Mouse (Mus musculus) hindbrain, embryonic 15.5 days (tissue): ENCODE measurements around the gene Rcor3. TPM values are rescaled to one million over a fixed set of nuclear protein-coding genes. Genes with fewer than 3 reads are reported as not detected.

ENCODE experiments used
- ATAC-seq: fragments of 200-750 bp; cut with Nextera tagmentation; 2 replicates; pipeline ENCODE4 v1.8.0; 2017; ENCODE audit warnings: low read depth, moderate number of reproducible peaks, moderate TSS enrichment; ENCODE audit not compliant: low FRiP score
- H3K27ac ChIP-seq: fragments of 300-500 bp; sonication (generic); replicated peaks from 2 replicates; pipeline ENCODE4 v1.5.1; 2015; ENCODE audit warnings: mild to moderate bottlenecking, inconsistent platforms
- H3K27me3 ChIP-seq: fragments of 300-500 bp; sonication (generic); 2 replicates; pipeline ENCODE4 v1.6.1; 2015; ENCODE audit warnings: control low read depth, inconsistent platforms
- H3K36me3 ChIP-seq: fragments of 300-500 bp; sonication (generic); 2 replicates; pipeline ENCODE4 v1.6.1; 2015; ENCODE audit warnings: control low read depth, inconsistent platforms
- H3K4me1 ChIP-seq: fragments of 300-500 bp; sonication (generic); replicated peaks from 2 replicates; pipeline ENCODE4 v1.6.1; 2015; ENCODE audit warnings: control low read depth, inconsistent platforms
- H3K4me2 ChIP-seq: fragments of 300-500 bp; sonication (generic); 2 replicates; pipeline ENCODE4 v1.6.1; 2015; ENCODE audit warnings: moderate library complexity, mild to moderate bottlenecking, inconsistent platforms
- H3K4me3 ChIP-seq: fragments of 300-500 bp; sonication (generic); 2 replicates; pipeline ENCODE4 v1.5.1; 2015; ENCODE audit warnings: mild to moderate bottlenecking, inconsistent platforms
- H3K9ac ChIP-seq: fragments of 300-500 bp; sonication (generic); 2 replicates; pipeline ENCODE4 v1.6.1; 2015; ENCODE audit warnings: inconsistent platforms
- H3K9me3 ChIP-seq: fragments of 300-500 bp; sonication (generic); 2 replicates; pipeline ENCODE4 v1.6.1; 2016; ENCODE audit warnings: control low read depth, inconsistent platforms
- WGBS: fragments of 180-500 bp; shearing (Covaris S2); methylation state at CpG from one replicate; pipeline ENCODE4 v1.1.7; 2015; 5-methylcytosine and 5-hydroxymethylcytosine counted together
- polyA plus RNA-seq: library from polyadenylated mRNA; unstranded; fragments of >200 nt; fragmentation: Nextera tagmentation; extraction: Ambion mirVana; gene quantifications from 2 replicates; pipeline ENCODE4 v1.2.1, GENCODE M21; 2015

Gene Rcor3
- polyA plus RNA-seq = 32.9 and 41.8 TPM in 2 replicates

DNA sequence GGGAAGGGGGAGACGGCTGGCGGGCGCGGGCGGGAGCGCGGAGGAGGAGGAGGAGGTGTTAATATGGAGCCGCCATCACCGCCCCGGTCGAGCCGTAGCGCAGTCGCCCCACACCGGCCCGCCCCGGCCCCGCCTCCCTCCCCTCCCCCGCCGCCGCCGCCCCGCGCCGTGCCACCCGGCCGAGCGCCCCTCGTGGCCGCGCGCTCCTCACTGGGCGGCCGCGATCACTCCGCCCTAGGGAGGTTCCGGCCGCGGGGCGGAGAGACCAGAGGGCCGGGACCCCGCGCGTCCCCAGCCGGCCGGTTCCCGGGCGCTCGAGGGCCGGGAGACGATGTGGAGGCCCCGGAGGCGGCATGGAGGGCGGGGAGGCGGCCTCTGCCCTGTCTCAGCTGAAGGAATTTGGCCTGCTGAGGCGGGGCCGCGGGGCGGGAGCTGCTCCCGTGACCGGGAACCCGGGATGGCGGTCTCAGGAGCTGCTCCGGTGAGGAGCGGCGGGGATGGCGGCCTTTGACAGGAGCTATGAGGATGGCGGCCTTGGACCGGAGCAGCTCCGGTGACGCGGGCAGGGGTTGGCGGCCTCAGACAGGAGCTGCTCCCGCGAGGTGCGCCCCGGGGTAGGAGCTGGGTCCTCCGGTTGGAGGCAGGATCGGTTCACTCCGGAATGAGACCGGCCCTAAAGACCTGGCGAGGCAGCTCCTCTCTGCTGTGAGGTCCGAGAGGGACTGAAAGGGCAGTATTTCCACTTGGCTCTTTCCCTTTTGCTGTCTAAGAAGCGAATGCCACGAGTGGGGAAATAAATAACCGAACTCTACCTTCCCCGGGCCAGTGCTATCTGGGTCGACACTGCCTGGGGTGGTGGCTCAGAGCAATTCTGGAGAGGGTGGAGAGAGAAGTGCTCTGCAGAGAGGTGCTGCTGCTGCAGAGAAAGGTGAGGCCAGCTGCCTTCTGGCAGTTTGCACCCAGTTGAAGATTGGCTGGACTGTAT, at the start of gene Rcor3:
Gene Rcor3 (minus strand): TSS at position 137 of the 985 bp plus-strand sequence.
- no peaks in the 10 kb centered on the region for H3K9me3 ChIP-seq
- H3K27ac ChIP-seq = peak within 1 kb of the TSS; percentile 99
- H3K27me3 ChIP-seq = no peaks in the 10 kb centered on the region
- peaks cover 6% of the 10 kb centered on the region; the same call in 1 of the 2 replicates for H3K36me3 ChIP-seq
- H3K9ac ChIP-seq = peak within 1 kb of the TSS; percentile 99
- WGBS = under 1% methylated on average over 57 of the region's 88 CpGs
- H3K4me1 ChIP-seq = peaks cover 34% of the 10 kb centered on the region
- H3K4me2 ChIP-seq = peak within 1 kb of the TSS; percentile 91
- H3K4me3 ChIP-seq = peak within 1 kb of the TSS; percentile 96
- ATAC-seq = peak; percentile 88

DNA sequence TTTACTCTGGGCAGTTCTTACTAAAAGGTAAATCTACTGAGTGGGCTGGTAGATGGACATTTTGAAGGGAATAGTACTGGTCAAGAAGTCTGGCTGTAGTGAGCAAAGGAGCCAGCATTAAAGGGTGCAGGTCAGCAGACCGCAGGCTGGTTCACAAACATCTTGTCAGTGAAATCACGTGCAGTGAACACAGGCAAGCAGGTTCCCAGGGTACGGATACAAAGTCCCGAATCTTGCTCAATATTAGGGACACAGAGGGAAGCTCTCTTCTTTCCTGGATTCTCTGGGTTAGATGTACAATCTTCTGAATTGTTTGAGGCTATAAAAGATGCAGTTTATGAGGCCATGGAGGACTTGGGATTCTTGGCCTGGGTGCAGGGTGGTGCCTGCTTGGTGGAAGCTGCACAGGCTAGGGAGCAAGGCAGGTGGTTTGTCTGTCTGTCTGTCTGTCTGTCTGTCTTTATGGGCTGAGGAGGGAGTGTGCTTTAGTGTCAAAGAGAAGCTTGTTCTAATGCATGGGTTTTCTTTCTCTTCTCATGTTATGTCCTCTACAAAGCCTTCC, 43.9 kb upstream of the Rcor3 start:
- no peak for ATAC-seq
- 0 out of 2 replicates have a peak, but pooled peaks cover 3% of the 10 kb centered on the region for H3K27me3 ChIP-seq

DNA sequence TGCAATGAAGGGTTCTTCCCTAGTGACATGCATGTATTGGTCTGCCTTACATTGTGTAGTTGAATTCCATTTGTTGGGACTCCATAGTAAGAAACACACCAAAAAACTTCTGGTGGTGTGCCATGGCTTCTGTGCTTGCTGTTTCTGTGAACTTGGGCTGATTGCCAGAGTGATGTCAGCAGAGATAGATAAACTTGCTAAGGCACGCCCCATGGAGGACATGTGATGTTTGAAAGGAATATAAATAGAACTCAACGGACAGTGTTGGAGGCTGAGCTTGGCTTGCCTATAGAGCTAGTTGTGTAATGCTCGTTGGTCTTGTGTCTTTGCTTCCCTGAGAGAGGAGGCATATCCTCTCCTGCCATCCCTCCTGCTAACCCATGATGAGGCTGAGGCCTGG, 42.0 kb upstream of the Rcor3 start:
- Histone ChIP-seq H3K36me3 (no peaks in the 10 kb centered on the region), H3K9ac (no peak overlapping the region), H3K4me3 (no peak overlapping the region), H3K27me3 (no peaks in the 10 kb centered on the region), H3K9me3 (no peaks in the 10 kb centered on the region), H3K4me1 (no peaks in the 10 kb centered on the region), H3K4me2 (no peak overlapping the region), H3K27ac (no peak overlapping the region)
- 82% methylated on average over 3 of the region's 3 CpGs for WGBS
- ATAC-seq = no peak

More for the DNA sequence above, 43.9 kb upstream of the Rcor3 start:
- Histone ChIP-seq H3K4me2 (no peak overlapping the region), H3K36me3 (no peaks in the 10 kb centered on the region), H3K4me1 (no peaks in the 10 kb centered on the region), H3K9ac (no peak overlapping the region), H3K4me3 (no peak overlapping the region), H3K9me3 (no peaks in the 10 kb centered on the region), H3K27ac (no peak overlapping the region)
- 87% methylated on average over 4 of the region's 4 CpGs for WGBS

DNA sequence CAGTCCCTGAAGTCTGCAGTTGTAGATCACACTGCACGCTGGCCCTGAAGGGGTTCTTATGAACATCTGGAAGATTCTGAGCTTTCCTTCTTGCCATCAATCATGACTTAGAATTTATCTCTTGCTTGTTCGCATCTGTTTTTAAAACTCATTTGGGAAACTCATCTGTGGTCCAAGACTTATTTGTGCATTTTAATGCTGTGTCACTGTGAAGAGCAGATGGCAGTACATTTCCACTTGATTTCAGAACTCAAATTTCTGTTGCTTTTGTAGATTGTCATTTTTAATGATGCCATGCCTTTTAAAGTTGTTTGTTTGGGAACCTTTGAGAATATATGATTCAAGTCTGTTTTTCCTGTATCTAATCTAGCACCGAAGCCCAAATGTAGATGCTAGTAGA, 33.6 kb upstream of the Rcor3 start:
- no peak overlapping the region for H3K4me3 ChIP-seq
- WGBS = 90% methylated on average over 3 of the region's 3 CpGs
- no peak overlapping the region for H3K9ac ChIP-seq
- no peaks in the 10 kb centered on the region for H3K27me3 ChIP-seq
- no peak overlapping the region for H3K27ac ChIP-seq
- H3K36me3 ChIP-seq = no peaks in the 10 kb centered on the region
- no peaks in the 10 kb centered on the region for H3K9me3 ChIP-seq
- ATAC-seq = no peak
- no peak overlapping the region for H3K4me2 ChIP-seq
- H3K4me1 ChIP-seq = no peaks in the 10 kb centered on the region

DNA sequence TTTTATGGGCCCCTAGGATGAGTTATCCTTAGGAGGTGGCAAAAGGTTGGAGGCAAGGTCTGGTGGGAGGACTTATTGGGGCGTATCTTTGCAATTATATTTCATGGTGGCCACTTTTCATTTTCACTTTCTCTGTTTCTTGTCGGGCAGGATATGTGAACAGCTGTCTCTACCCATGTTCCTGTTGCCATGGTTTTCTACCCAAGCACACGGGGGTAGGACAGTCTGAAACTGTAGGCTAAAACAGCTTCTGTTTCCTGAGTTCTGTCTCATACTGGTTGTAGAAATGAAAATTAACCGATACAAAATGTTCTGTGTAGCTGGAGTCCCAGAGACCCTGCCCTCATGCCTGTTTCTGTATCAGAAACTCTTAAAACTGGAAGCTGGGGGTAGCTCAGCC, 13.3 kb upstream of the Rcor3 start:
- ATAC-seq = no peak
- no peaks in the 10 kb centered on the region for H3K9me3 ChIP-seq
- H3K27ac ChIP-seq = no peak overlapping the region
- H3K9ac ChIP-seq = no peak overlapping the region
- no peaks in the 10 kb centered on the region for H3K36me3 ChIP-seq
- H3K4me2 ChIP-seq = no peak overlapping the region
- no peaks in the 10 kb centered on the region for H3K27me3 ChIP-seq
- no peak overlapping the region for H3K4me3 ChIP-seq
- 91% methylated on average over 4 of the region's 4 CpGs for WGBS
- no peaks in the 10 kb centered on the region for H3K4me1 ChIP-seq

DNA sequence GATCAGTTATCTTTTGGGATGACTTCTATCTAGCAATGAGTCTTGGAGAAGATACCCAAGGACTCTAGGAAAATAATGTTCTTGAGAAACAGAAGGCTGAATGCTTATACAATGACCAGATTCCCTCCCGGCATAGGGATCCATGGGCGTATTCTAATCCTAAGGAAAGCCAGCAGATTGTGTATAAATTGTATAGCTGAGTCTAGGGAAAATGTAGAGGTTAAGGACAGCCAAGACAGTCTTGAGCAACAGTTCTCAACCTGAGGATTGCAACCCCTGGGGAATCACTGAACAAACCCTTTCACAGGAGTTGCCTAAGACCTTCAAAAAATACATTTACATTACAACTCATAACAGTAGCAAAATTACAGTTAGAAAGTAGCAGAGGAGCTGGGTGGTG, 2.5 kb upstream of the Rcor3 start:
- WGBS = 97% methylated on average over 2 of the region's 2 CpGs
- Histone ChIP-seq H3K4me1 (peaks cover 26% of the 10 kb centered on the region), H3K9me3 (no peaks in the 10 kb centered on the region), H3K4me3 (no peak overlapping the region), H3K27ac (no peak overlapping the region), H3K9ac (no peak overlapping the region), H3K36me3 (no peaks in the 10 kb centered on the region), H3K4me2 (no peak overlapping the region), H3K27me3 (no peaks in the 10 kb centered on the region)
- ATAC-seq = no peak

DNA sequence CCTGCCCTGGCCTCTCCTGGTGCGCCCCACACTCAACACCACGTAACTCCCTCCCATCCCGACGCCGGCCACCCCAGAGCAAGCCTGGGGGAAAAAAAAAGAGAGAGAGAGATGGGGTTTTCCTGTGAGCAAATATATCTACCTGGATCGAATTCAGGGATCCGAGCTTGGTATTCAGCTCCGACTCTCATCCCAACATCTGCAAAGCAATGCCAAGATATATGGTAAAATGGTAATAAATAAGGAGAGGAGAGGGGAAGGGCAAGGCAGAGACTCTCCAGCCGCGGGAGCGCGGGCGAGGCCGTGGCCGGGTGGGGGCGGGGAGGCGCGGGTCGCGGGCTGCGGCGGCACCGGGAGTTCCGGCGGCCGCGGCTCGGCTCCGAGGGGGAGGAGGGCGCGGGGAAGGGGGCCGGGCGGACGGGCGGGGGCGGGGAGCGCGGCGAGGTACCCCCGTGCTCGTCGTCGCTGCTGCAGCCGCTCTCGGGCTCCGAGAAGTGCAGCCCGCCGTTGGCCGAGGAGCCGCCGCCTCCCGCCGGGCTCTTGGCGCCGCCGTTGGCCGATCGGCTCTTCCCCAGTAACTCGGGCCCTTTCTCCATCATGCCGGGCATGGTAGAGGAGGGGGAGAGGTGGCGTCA, 454 bp downstream of the Rcor3 start:
- ATAC-seq = peak; percentile 42
- no peaks in the 10 kb centered on the region for H3K27me3 ChIP-seq
- peaks cover 6% of the 10 kb centered on the region; the same call in 1 of the 2 replicates for H3K36me3 ChIP-seq
- H3K4me1 ChIP-seq = peaks cover 34% of the 10 kb centered on the region
- peak overlapping the region; percentile 96 for H3K4me3 ChIP-seq
- peak overlapping the region; percentile 99 for H3K9ac ChIP-seq
- H3K4me2 ChIP-seq = peak overlapping the region; percentile 91
- H3K9me3 ChIP-seq = no peaks in the 10 kb centered on the region
- H3K27ac ChIP-seq = peak overlapping the region; percentile 99
- 0% methylated on average over 29 of the region's 61 CpGs for WGBS

DNA sequence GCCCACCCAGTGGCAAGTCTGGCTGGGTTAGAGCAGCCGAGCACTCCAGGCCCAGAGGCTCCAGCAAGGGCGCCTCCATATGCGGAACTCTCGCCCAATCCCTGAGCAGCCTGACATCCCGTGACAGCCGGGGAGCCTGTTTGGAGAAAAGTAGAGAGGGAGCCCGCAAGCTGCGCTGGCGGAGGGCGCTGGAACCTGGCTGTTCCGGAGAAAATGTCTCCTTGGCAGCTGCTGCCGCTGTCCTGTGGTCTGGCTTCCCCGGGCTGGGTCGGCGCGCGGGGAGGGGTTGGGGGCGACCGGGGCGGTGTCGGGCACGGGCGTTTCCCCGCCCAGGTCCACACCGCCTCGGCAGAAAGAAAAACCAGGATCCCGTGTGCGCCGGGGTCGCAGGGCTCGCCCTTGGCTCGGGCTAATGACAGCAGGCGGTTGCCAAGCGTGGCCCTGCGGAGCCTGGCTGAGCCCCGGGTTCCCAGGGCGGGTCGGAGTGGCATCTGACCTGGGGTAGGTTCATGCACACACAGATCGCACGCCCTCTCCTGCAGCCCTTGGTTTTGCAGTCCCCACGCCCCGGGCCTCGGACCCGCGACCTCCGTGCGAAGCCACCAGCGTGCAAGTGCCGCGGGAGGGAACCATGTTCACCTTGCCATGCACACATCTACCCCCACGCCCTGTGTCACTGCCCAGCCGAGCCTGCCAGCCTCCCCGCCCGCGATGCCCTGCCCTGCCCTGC, 1.1 kb downstream of the Rcor3 start:
- Histone ChIP-seq H3K9me3 (no peaks in the 10 kb centered on the region), H3K27me3 (no peaks in the 10 kb centered on the region), H3K27ac (peak overlapping the region; percentile 99), H3K36me3 (peaks cover 6% of the 10 kb centered on the region; the same call in 1 of the 2 replicates), H3K4me1 (peaks cover 34% of the 10 kb centered on the region), H3K4me3 (peak overlapping the region; percentile 96), H3K9ac (peak overlapping the region; percentile 99), H3K4me2 (peak overlapping the region; percentile 91)
- WGBS = under 1% methylated on average over 52 of the region's 55 CpGs
- peak; percentile 84 for ATAC-seq

DNA sequence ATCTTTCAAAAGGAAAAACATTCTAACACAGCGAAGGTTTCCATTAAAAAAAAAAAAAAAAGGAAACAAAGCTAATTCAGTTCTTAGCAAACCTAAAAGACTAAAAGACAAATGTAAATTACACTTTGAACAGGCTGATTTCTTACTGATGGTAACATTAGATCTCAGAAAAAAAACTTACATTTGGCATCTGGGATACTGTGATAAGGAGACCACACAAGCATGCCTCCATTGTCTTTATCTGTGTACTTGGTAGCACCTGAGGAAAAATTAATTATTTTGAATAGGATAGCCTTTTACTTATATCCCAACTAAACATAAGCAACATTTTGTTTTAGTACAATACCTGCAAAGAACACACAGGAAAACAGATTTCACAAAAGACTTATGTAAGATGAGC, 7.7 kb downstream of the Rcor3 start:
- H3K4me2 ChIP-seq = no peak overlapping the region
- WGBS = 97% methylated on average over 1 of the region's 1 CpGs
- peaks cover 7% of the 10 kb centered on the region for H3K4me1 ChIP-seq

DNA sequence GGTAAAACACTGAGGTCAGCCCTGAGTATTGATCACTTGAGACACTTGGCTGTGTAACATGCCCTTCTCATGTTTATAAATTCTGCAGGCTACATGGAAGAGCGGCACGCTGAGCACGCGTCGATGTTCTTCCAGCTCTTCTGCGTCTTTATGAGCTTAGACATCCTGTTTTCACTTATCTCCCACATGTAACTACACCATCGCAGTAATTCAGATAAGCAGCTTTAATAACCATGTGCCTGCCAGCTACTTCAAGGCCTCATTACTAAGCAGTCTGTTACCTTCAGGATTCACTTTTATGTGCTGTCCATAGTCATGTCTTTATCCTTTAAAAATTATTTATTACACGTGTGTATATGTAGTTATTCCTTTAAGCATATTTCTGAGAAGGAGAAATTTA, 9.5 kb downstream of the Rcor3 start:
- Histone ChIP-seq H3K36me3 (peaks cover 35% of the 10 kb centered on the region), H3K27me3 (no peaks in the 10 kb centered on the region), H3K4me3 (no peak overlapping the region), H3K27ac (no peak overlapping the region), H3K4me2 (no peak overlapping the region), H3K4me1 (no peaks in the 10 kb centered on the region), H3K9me3 (no peaks in the 10 kb centered on the region), H3K9ac (no peak overlapping the region)
- 91% methylated on average over 8 of the region's 8 CpGs for WGBS
- no peak for ATAC-seq

More for the DNA sequence above, 7.7 kb downstream of the Rcor3 start:
- no peak overlapping the region for H3K4me3 ChIP-seq
- H3K36me3 ChIP-seq = peaks cover 25% of the 10 kb centered on the region
- no peak for ATAC-seq
- H3K27ac ChIP-seq = no peak overlapping the region
- H3K9me3 ChIP-seq = no peaks in the 10 kb centered on the region
- no peaks in the 10 kb centered on the region for H3K27me3 ChIP-seq
- no peak overlapping the region for H3K9ac ChIP-seq

DNA sequence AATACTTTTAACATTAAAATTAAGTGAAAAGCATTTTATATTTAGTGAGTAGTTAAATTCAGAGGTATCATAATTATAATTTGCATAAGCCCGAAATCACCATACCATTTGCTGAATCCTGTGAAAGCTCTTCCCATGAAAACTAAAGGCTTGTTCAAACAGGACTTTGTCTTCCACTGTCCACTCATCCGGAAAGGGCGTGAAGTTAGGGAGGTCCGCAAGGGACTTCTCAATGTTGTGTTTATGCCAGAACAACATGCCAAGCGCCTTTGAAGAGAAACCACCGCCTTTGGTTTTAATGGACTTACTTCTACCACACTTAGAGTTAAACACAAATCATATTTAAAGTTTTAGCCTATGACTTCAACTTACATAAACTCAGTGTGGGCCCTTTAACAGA, 12.1 kb downstream of the Rcor3 start:
- ATAC-seq = no peak
- Histone ChIP-seq H3K9ac (no peak overlapping the region), H3K27ac (no peak overlapping the region), H3K9me3 (no peaks in the 10 kb centered on the region), H3K4me3 (no peak overlapping the region), H3K27me3 (no peaks in the 10 kb centered on the region), H3K36me3 (peaks cover 54% of the 10 kb centered on the region), H3K4me2 (no peak overlapping the region), H3K4me1 (no peaks in the 10 kb centered on the region)
- 88% methylated on average over 6 of the region's 6 CpGs for WGBS
